Comparison of ENCODE assay signal across 24 mouse cellular contexts in the genomic region with DNA sequence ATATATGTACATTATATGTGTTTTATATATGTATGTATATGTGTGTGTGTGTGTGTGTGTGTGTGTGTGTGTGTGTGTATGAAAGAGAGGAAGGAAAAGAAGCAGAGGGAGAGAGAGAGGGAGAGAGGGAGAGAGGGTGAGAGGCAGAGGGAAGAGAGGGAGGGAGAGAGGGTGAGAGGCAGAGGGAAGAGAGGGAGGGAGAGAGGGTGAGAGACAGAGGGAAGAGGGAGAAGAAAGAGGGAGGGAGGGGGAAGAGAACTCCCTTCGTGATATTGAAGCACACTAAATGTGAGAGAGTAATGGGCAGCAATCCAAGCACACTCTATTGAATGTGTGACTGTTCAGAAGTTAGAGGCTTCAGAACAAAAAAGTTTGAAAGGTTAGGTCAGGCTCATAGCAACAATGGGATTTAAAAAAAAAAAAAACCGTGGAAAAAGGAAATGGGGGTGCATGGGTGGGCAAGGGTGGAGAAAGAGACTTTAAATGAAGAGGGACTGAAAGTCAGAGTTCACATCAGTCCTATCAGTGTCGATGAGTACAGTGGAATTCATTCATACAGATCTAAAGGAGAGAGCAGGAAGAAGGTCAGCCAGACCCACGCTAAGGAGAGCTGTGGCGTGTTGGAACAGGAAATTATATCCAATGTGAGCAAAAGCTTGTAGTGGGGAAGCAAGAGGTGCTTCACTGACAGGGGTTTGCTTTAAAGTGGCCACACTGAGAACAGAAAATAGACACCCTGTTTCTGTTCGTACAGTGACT.
DNase-seq lines count a peak whose midpoint lies in the region; ATAC-seq and TF ChIP-seq lines count a peak whose summit lies in the region.
"Had no signal": no experiment of that assay in that cellular context is flagged by ENCODE, and none has a peak within 500 bp of the region (broad histone marks: within the 10 kb centered on the region; RNA-seq: fewer than 3 reads in every experiment).

No protein-coding gene starts in this region.

- intact Hi-C loops in heart, postnatal 36 days (cut with DNase I): no loop called here

- no peak for DNase-seq in heart, postnatal 36 days
- DNase-seq in hindbrain, embryonic 11.5 days (ENCODE audit: low spot score): no peak
- no peak for DNase-seq in hindbrain, embryonic 10.5 days (ENCODE audit: low spot score)
- DNase-seq in midbrain, embryonic 11.5 days (ENCODE audit: low spot score, missing footprints): peak; percentile 51
- DNase-seq in midbrain, embryonic 10.5 days (ENCODE audit: low spot score): no peak
- DNase-seq in stomach, postnatal 0 days (ENCODE audit: low spot score): no peak
- DNase-seq: adrenal gland, postnatal 14 days; cerebellum, adult 18-20 months; cerebellum, adult 9-11 months; cerebellum, postnatal 36 days; gastrocnemius, postnatal 14 days; heart, adult 2 months; heart, postnatal 10 days; kidney, adult 11 months had no signal

- no peak overlapping the region for H3K4me3 ChIP-seq in heart, embryonic 13.5 days
- no peak overlapping the region for H3K4me3 ChIP-seq in hindbrain, embryonic 11.5 days (ENCODE audit: low read depth, low read length)
- no peak overlapping the region for H3K4me3 ChIP-seq in hindbrain, embryonic 10.5 days
- H3K4me3 ChIP-seq in midbrain, embryonic 11.5 days (ENCODE audit: low read depth, low read length): no peak overlapping the region
- no peak overlapping the region for H3K4me3 ChIP-seq in midbrain, embryonic 10.5 days
- no peak overlapping the region for H3K4me3 ChIP-seq in midbrain, embryonic 15.5 days
- H3K4me3 ChIP-seq in stomach, postnatal 0 days (ENCODE audit: low read depth, low read length): no peak overlapping the region
- H3K4me3 ChIP-seq: embryonic facial prominence, embryonic 15.5 days; erythroblast, embryonic 14.5 days; forebrain, embryonic 10.5 days; forebrain, embryonic 15.5 days; heart, adult 2 months had no signal

- H3K4me2 ChIP-seq in heart, embryonic 13.5 days: peak overlapping the region; percentile 30
- H3K4me2 ChIP-seq in hindbrain, embryonic 11.5 days (replicated peaks; ENCODE audit: low read depth, low read length): no peak overlapping the region
- no peak overlapping the region for H3K4me2 ChIP-seq in midbrain, embryonic 11.5 days
- H3K4me2 ChIP-seq in midbrain, embryonic 15.5 days: no peak overlapping the region
- H3K4me2 ChIP-seq in stomach, postnatal 0 days (replicated peaks; ENCODE audit: low read depth): no peak overlapping the region
- H3K4me2 ChIP-seq: embryonic facial prominence, embryonic 15.5 days; forebrain, embryonic 15.5 days had no signal

- no peak for ATAC-seq in heart, embryonic 13.5 days (ENCODE audit: extremely low read depth, insufficient number of reproducible peaks, low FRiP score, low TSS enrichment)
- 0 out of 2 replicates have a peak, but pooled peaks have one; percentile 38 for ATAC-seq in hindbrain, embryonic 11.5 days (ENCODE audit: low FRiP score)
- no peak for ATAC-seq in midbrain, embryonic 11.5 days (ENCODE audit: low FRiP score)
- peak; percentile 84 for ATAC-seq in midbrain, embryonic 15.5 days (replicated peaks)
- no peak for ATAC-seq in stomach, postnatal 0 days (ENCODE audit: low FRiP score, low TSS enrichment)
- ATAC-seq: activated CD4-positive, CD25-positive, alpha-beta regulatory T cell, adult 4 months; forebrain, embryonic 15.5 days; hindbrain, postnatal 0 days; Patski had no signal

- no peak for TF ChIP-seq EP300 in stomach, postnatal 0 days (optimal IDR thresholded peaks at IDR 0.05)

- H3K4me1 ChIP-seq in heart, embryonic 13.5 days: peaks cover 5% of the 10 kb centered on the region; the same call in 1 of the 2 replicates
- no peaks in the 10 kb centered on the region for H3K4me1 ChIP-seq in hindbrain, embryonic 11.5 days (replicated peaks; ENCODE audit: control insufficient read depth, insufficient read depth, low read length)
- H3K4me1 ChIP-seq in hindbrain, embryonic 10.5 days (replicated peaks): no peaks in the 10 kb centered on the region; the same call in 1 of the 2 replicates
- no peaks in the 10 kb centered on the region for H3K4me1 ChIP-seq in midbrain, embryonic 11.5 days (ENCODE audit: control insufficient read depth, insufficient read depth, low read length)
- H3K4me1 ChIP-seq in midbrain, embryonic 10.5 days: peaks cover 6% of the 10 kb centered on the region; the same call in 1 of the 2 replicates
- H3K4me1 ChIP-seq in midbrain, embryonic 15.5 days: no peaks in the 10 kb centered on the region
- H3K4me1 ChIP-seq in stomach, postnatal 0 days (replicated peaks; ENCODE audit: control insufficient read depth, insufficient read depth): no peaks in the 10 kb centered on the region
- H3K4me1 ChIP-seq: embryonic facial prominence, embryonic 15.5 days; forebrain, embryonic 10.5 days; forebrain, embryonic 15.5 days had no signal

- TF ChIP-seq CTCF in stomach, postnatal 0 days (IDR thresholded peaks at IDR 0.05; ENCODE audit: low read depth): no peak

- WGBS in heart, embryonic 13.5 days: 28% methylated on average over 6 of the region's 6 CpGs
- WGBS in hindbrain, embryonic 11.5 days: 45% methylated on average over 6 of the region's 6 CpGs
- WGBS in hindbrain, embryonic 10.5 days: 49% methylated on average over 6 of the region's 6 CpGs
- 50% methylated on average over 6 of the region's 6 CpGs for WGBS in midbrain, embryonic 11.5 days
- WGBS in midbrain, embryonic 10.5 days: 63% methylated on average over 6 of the region's 6 CpGs
- WGBS in midbrain, embryonic 15.5 days: 36% methylated on average over 6 of the region's 6 CpGs
- WGBS in stomach, postnatal 0 days: 26% methylated on average over 6 of the region's 6 CpGs

- H3K27me3 ChIP-seq in heart, embryonic 13.5 days (replicated peaks): no peaks in the 10 kb centered on the region
- no peaks in the 10 kb centered on the region for H3K27me3 ChIP-seq in hindbrain, embryonic 11.5 days (ENCODE audit: control insufficient read depth, insufficient read depth, low read length)
- H3K27me3 ChIP-seq in hindbrain, embryonic 10.5 days (ENCODE audit: insufficient read depth, poor library complexity, severe bottlenecking): no peaks in the 10 kb centered on the region
- H3K27me3 ChIP-seq in midbrain, embryonic 11.5 days (ENCODE audit: control insufficient read depth, insufficient read depth, low read length): no peaks in the 10 kb centered on the region
- H3K27me3 ChIP-seq in midbrain, embryonic 10.5 days (ENCODE audit: low read depth, poor library complexity, severe bottlenecking): no peaks in the 10 kb centered on the region
- H3K27me3 ChIP-seq in midbrain, embryonic 15.5 days (replicated peaks): no peaks in the 10 kb centered on the region
- H3K27me3 ChIP-seq in stomach, postnatal 0 days (ENCODE audit: control insufficient read depth, insufficient read depth, low read length): no peaks in the 10 kb centered on the region
- H3K27me3 ChIP-seq: CH12.LX; embryonic facial prominence, embryonic 15.5 days; forebrain, embryonic 15.5 days had no signal

- H3K36me3 ChIP-seq in heart, embryonic 13.5 days: no peaks in the 10 kb centered on the region
- no peaks in the 10 kb centered on the region for H3K36me3 ChIP-seq in hindbrain, embryonic 11.5 days (ENCODE audit: control insufficient read depth, insufficient read depth, low read length)
- no peaks in the 10 kb centered on the region for H3K36me3 ChIP-seq in hindbrain, embryonic 10.5 days
- no peaks in the 10 kb centered on the region for H3K36me3 ChIP-seq in midbrain, embryonic 11.5 days (ENCODE audit: control insufficient read depth, insufficient read depth, low read length)
- no peaks in the 10 kb centered on the region for H3K36me3 ChIP-seq in midbrain, embryonic 10.5 days
- H3K36me3 ChIP-seq in midbrain, embryonic 15.5 days (replicated peaks): no peaks in the 10 kb centered on the region
- H3K36me3 ChIP-seq in stomach, postnatal 0 days (ENCODE audit: control insufficient read depth, insufficient read depth, low read length): no peaks in the 10 kb centered on the region
- H3K36me3 ChIP-seq: embryonic facial prominence, embryonic 15.5 days; forebrain, embryonic 10.5 days; forebrain, embryonic 15.5 days had no signal

- H3K27ac ChIP-seq in heart, embryonic 13.5 days (replicated peaks): no peak overlapping the region
- no peak overlapping the region for H3K27ac ChIP-seq in hindbrain, embryonic 11.5 days (ENCODE audit: low read depth, low read length)
- H3K27ac ChIP-seq in hindbrain, embryonic 10.5 days: no peak overlapping the region
- no peak overlapping the region for H3K27ac ChIP-seq in midbrain, embryonic 11.5 days (ENCODE audit: low read depth, low read length)
- no peak overlapping the region for H3K27ac ChIP-seq in midbrain, embryonic 10.5 days (replicated peaks)
- H3K27ac ChIP-seq in midbrain, embryonic 15.5 days: no peak overlapping the region
- no peak overlapping the region for H3K27ac ChIP-seq in stomach, postnatal 0 days (replicated peaks)
- H3K27ac ChIP-seq: embryonic facial prominence, embryonic 15.5 days; forebrain, embryonic 10.5 days; forebrain, embryonic 15.5 days; heart, adult 2 months; hindbrain, postnatal 0 days had no signal

- H3K9me3 ChIP-seq in heart, embryonic 13.5 days: no peaks in the 10 kb centered on the region
- no peaks in the 10 kb centered on the region for H3K9me3 ChIP-seq in hindbrain, embryonic 11.5 days (ENCODE audit: control insufficient read depth, low read length)
- H3K9me3 ChIP-seq in hindbrain, embryonic 10.5 days: no peaks in the 10 kb centered on the region
- H3K9me3 ChIP-seq in midbrain, embryonic 11.5 days (ENCODE audit: control insufficient read depth, low read length): no peaks in the 10 kb centered on the region
- H3K9me3 ChIP-seq in midbrain, embryonic 10.5 days (replicated peaks): no peaks in the 10 kb centered on the region
- no peaks in the 10 kb centered on the region for H3K9me3 ChIP-seq in midbrain, embryonic 15.5 days
- no peaks in the 10 kb centered on the region for H3K9me3 ChIP-seq in stomach, postnatal 0 days (ENCODE audit: control insufficient read depth, low read length)
- H3K9me3 ChIP-seq: embryonic facial prominence, embryonic 15.5 days; forebrain, embryonic 10.5 days; forebrain, embryonic 15.5 days had no signal

- H3K9ac ChIP-seq in heart, embryonic 13.5 days: no peak overlapping the region
- no peak overlapping the region for H3K9ac ChIP-seq in hindbrain, embryonic 11.5 days (ENCODE audit: low read depth, low read length)
- H3K9ac ChIP-seq in midbrain, embryonic 11.5 days (ENCODE audit: low read length): no peak overlapping the region
- H3K9ac ChIP-seq in midbrain, embryonic 15.5 days: no peak overlapping the region
- no peak overlapping the region for H3K9ac ChIP-seq in stomach, postnatal 0 days (ENCODE audit: low read length)
- H3K9ac ChIP-seq: embryonic facial prominence, embryonic 15.5 days; forebrain, embryonic 15.5 days had no signal

Comparison
In these comparisons a context has a peak if more than half of its experiments do, and no peak if none do; other contexts are left out.
1. ATAC-seq: peak in hindbrain, embryonic 11.5 days (single experiment) and midbrain, embryonic 15.5 days (single experiment); none in heart, embryonic 13.5 days (single experiment), midbrain, embryonic 11.5 days (single experiment) and stomach, postnatal 0 days (single experiment).